Mouse (Mus musculus) MEL (cell line): ENCODE data around the gene Usp50. TPM values are rescaled to one million over a fixed set of nuclear protein-coding genes. Genes with fewer than 3 reads are reported as not detected.

ENCODE experiments used
- DNase-seq: peaks from one replicate; pipeline ENCODE4 v3.0.0; 2011; ENCODE audit warnings: low read depth, low spot score
- H3K27ac ChIP-seq: 2 replicates; pipeline ENCODE4 v1.5.1; 2012; ENCODE audit warnings: low read depth, mild to moderate bottlenecking, control low read depth, low read length, moderate library complexity; ENCODE audit not compliant: control insufficient read depth
- H3K27me3 ChIP-seq, 2 experiments: fragments of 150-350 bp in 1 of 2; sonication (generic) in 1 of 2; 2 replicates each; pipeline ENCODE4 v1.6.1; 2012; ENCODE audit warnings: low read length in 2 of 2, mild to moderate bottlenecking in 2 of 2, improper control_type of control experiment in 1 of 2, moderate library complexity in 1 of 2; ENCODE audit not compliant: insufficient read depth in 2 of 2, control insufficient read depth in 1 of 2
- H3K36me3 ChIP-seq, 2 experiments: 2 replicates each; pipeline ENCODE4 v1.6.1; 2012 to 2014; ENCODE audit warnings: low read length in 2 of 2, improper control_type of control experiment in 1 of 2, inconsistent platforms in 1 of 2, mild to moderate bottlenecking in 1 of 2; ENCODE audit not compliant: insufficient read depth in 2 of 2, control insufficient read depth in 1 of 2
- H3K4me1 ChIP-seq, 2 experiments: fragments of 150-350 bp in 1 of 2; sonication (generic) in 1 of 2; 2 replicates each; pipeline ENCODE4 v1.6.1; 2012; ENCODE audit warnings: low read length in 2 of 2, improper control_type of control experiment in 1 of 2, mild to moderate bottlenecking in 1 of 2; ENCODE audit not compliant: insufficient read depth in 2 of 2, control insufficient read depth in 1 of 2
- H3K4me3 ChIP-seq, 2 experiments: fragments of 150-350 bp in 1 of 2; sonication (generic) in 1 of 2; 2 replicates each; pipeline ENCODE4 v1.5.1; 2012; ENCODE audit warnings: low read depth in 2 of 2, low read length in 2 of 2, mild to moderate bottlenecking in 2 of 2, moderate library complexity in 2 of 2, control low read depth in 1 of 2, improper control_type of control experiment in 1 of 2; ENCODE audit not compliant: control insufficient read depth in 1 of 2, insufficient read depth in 1 of 2
- H3K79me2 ChIP-seq: 2 replicates; pipeline ENCODE4 v1.6.1; 2012; ENCODE audit warnings: mild to moderate bottlenecking, low read length, moderate library complexity; ENCODE audit not compliant: control insufficient read depth, poor library complexity, insufficient read depth
- H3K9ac ChIP-seq: 2 replicates; pipeline ENCODE4 v1.6.1; 2012; ENCODE audit warnings: low read depth, mild to moderate bottlenecking, control low read depth, low read length, moderate library complexity; ENCODE audit not compliant: control insufficient read depth, poor library complexity, severe bottlenecking
- H3K9me3 ChIP-seq: fragments of 150-350 bp; sonication (generic); replicated peaks from 2 replicates; pipeline ENCODE4 v1.6.1; 2012; ENCODE audit warnings: mild to moderate bottlenecking, low read length, improper control_type of control experiment, moderate library complexity; ENCODE audit not compliant: insufficient read depth
- CTCF ChIP-seq, 3 experiments: IDR thresholded peaks in 2 of 3; conservative IDR thresholded peaks in 1 of 3; 2 replicates each; pipeline ENCODE4 v1.5.1; 2011 to 2012; ENCODE audit warnings: low read length in 3 of 3, low read depth in 2 of 3, mild to moderate bottlenecking in 2 of 3, improper control_type of control experiment in 1 of 3, inconsistent platforms in 1 of 3, mixed read lengths in 1 of 3, moderate library complexity in 1 of 3; ENCODE audit not compliant: control insufficient read depth in 1 of 3, insufficient read depth in 1 of 3, poor library complexity in 1 of 3, severe bottlenecking in 1 of 3
- ETS1 ChIP-seq: IDR thresholded peaks from 2 replicates; pipeline ENCODE4 v1.6.1; 2012; ENCODE audit warnings: low read depth, mild to moderate bottlenecking, inconsistent platforms, low read length, improper control_type of control experiment, moderate library complexity
- JUND ChIP-seq: IDR thresholded peaks from 2 replicates; pipeline ENCODE4 v1.6.1; 2011; ENCODE audit warnings: low read depth, mild to moderate bottlenecking, improper control_type of control experiment, low read length
- MAFK ChIP-seq: IDR thresholded peaks from 2 replicates; pipeline ENCODE4 v1.6.1; 2011; ENCODE audit warnings: low read depth, mild to moderate bottlenecking, low read length, improper control_type of control experiment, borderline replicate concordance
- MXI1 ChIP-seq: IDR thresholded peaks from 2 replicates; pipeline ENCODE4 v1.6.1; 2011; ENCODE audit warnings: mild to moderate bottlenecking, low read depth, low read length, improper control_type of control experiment
- MYB ChIP-seq: IDR thresholded peaks from 2 replicates; pipeline ENCODE4 v1.6.1; 2011; ENCODE audit warnings: mild to moderate bottlenecking, low read depth, low read length, improper control_type of control experiment
- MYC ChIP-seq: IDR thresholded peaks from 2 replicates; pipeline ENCODE4 v1.6.1; 2011; ENCODE audit warnings: low read depth, mild to moderate bottlenecking, low read length, improper control_type of control experiment, moderate library complexity
- RAD21 ChIP-seq: IDR thresholded peaks from 2 replicates; pipeline ENCODE4 v1.6.1; 2011; ENCODE audit warnings: mild to moderate bottlenecking, low read depth, low read length, improper control_type of control experiment
- SMC3 ChIP-seq: IDR thresholded peaks from 2 replicates; pipeline ENCODE4 v1.6.1; 2011; ENCODE audit warnings: low read depth, low read length, improper control_type of control experiment
- ZC3H11A ChIP-seq: IDR thresholded peaks from 2 replicates; pipeline ENCODE4 v1.6.1; 2012; ENCODE audit warnings: low read depth, mild to moderate bottlenecking, inconsistent platforms, low read length, improper control_type of control experiment
- ZKSCAN1 ChIP-seq: IDR thresholded peaks from 2 replicates; pipeline ENCODE4 v1.6.1; 2012; ENCODE audit warnings: low read depth, mild to moderate bottlenecking, inconsistent platforms, low read length, improper control_type of control experiment, moderate library complexity
- polyA plus RNA-seq, 2 experiments: library from polyadenylated mRNA; stranded (reverse) in 1 of 2; unstranded in 1 of 2; fragments of >175 nt in 1 of 2; fragments of >200 nt in 1 of 2; gene quantifications; 2 replicates each; pipeline versions ENCODE4 v1.2.1 to v1.2.4; 2012; ENCODE audit warnings: low replicate concordance in 2 of 2, low read depth in 1 of 2; ENCODE audit not compliant: insufficient read length in 2 of 2, insufficient read depth in 1 of 2, missing spikeins in 1 of 2
- total RNA-seq: library from RNA; depleted of rRNA; stranded (reverse); fragments of 300-350 nt; gene quantifications from 2 replicates; pipeline ENCODE4 v1.2.3, GENCODE M21; 2012

Usp50 gene
- total and polyA plus RNA-seq, 3 experiments, result 0.28 to 1.0 TPM; not detected in 1

GRCm38 (mm10) chr2:126767599-126767998 is 15.7 kb downstream of the Usp50 start:
- no peak overlapping the region for H3K9ac ChIP-seq

GRCm38 (mm10) chr2:126765867-126766582 is 17.2 kb downstream of the Usp50 start:
- Histone ChIP-seq H3K9me3 (no peaks in the 10 kb centered on the region), H3K27ac (no peak overlapping the region), H3K9ac (no peak overlapping the region), H3K27me3 (no peaks in the 10 kb centered on the region), H3K79me2 (no peaks in the 10 kb centered on the region), H3K4me3 (no peak overlapping the region), H3K4me1 (no peaks in the 10 kb centered on the region), H3K36me3 (no peaks in the 10 kb centered on the region; a peak in 1 of 4 replicates)
- no peak for DNase-seq
- TF ChIP-seq RAD21, result no peak
- TF ChIP-seq ZC3H11A, result no peak
- no peak for TF ChIP-seq MXI1
- no peak for TF ChIP-seq ZKSCAN1
- no peak for TF ChIP-seq MAFK
- no peak for TF ChIP-seq MYB
- TF ChIP-seq MYC, result no peak

More at GRCm38 (mm10) chr2:126767599-126767998, 15.7 kb downstream of the Usp50 start:
- H3K79me2 ChIP-seq, result no peaks in the 10 kb centered on the region
- H3K36me3 ChIP-seq, result no peaks in the 10 kb centered on the region; a peak in 1 of 4 replicates
- H3K9me3 ChIP-seq, result no peaks in the 10 kb centered on the region
- DNase-seq, result peak; percentile 34
- H3K4me3 ChIP-seq, result no peak overlapping the region
- H3K27me3 ChIP-seq, result no peaks in the 10 kb centered on the region
- TF ChIP-seq ETS1 (no peak), SMC3 (peak; percentile 44), CTCF (IDR thresholded peaks at IDR 0.05 in 2 of 3, conservative IDR thresholded peaks at IDR 0.05 in 1 of 3; ENCODE audit: control insufficient read depth in 1 of 3, insufficient read depth in 1 of 3, low read depth in 2 of 3, low read length in 3 of 3, poor library complexity in 1 of 3, severe bottlenecking in 1 of 3) (peak; percentile 28 to 50 (median 41); a peak in 5 of 6 replicates), RAD21 (peak; percentile 41), ZC3H11A (peak; percentile 27; the same call in 1 of the 2 replicates)
- no peaks in the 10 kb centered on the region for H3K4me1 ChIP-seq
- H3K27ac ChIP-seq, result no peak overlapping the region

DNA sequence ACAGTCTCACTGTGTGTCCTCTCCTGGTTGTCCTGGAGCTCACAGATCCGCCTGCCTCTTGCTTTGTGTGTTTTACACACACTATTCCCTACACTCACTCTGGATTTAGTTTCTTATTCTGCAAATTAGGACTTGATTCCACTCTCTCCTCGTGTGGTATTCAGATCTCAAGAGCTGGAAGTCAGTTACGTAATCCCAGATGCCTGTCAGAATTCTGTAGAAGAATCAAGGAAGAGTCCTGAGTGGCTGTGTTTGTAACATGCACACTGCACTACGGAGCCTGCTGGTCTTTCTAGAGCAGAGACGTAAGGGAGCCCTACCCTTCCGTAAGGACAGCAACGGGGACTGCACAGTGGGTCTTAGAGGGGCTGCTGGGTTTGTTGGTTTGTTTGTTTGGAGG is 23.9 kb downstream of the Usp50 start:
- peaks cover 0 to 27% of the 10 kb centered on the region in 2 experiments; a peak in 2 of 4 replicates for H3K36me3 ChIP-seq

More for the DNA sequence above, 23.9 kb downstream of the Usp50 start:
- Histone ChIP-seq H3K27ac (no peak overlapping the region), H3K4me3 (no peak overlapping the region), H3K27me3 (no peaks in the 10 kb centered on the region), H3K9ac (no peak overlapping the region), H3K4me1 (no peaks in the 10 kb centered on the region)
- DNase-seq, result no peak
- TF ChIP-seq SMC3, result no peak
- TF ChIP-seq JUND, result no peak
- TF ChIP-seq RAD21, result no peak
- TF ChIP-seq, all 39 proteins: peak for 0
- Histone ChIP-seq H3K79me2 (no peaks in the 10 kb centered on the region), H3K9me3 (no peaks in the 10 kb centered on the region)
